Mouse (Mus musculus): ENCODE measurements around the gene Slfn1. TPM values are rescaled to one million over a fixed set of nuclear protein-coding genes. Genes with fewer than 3 reads are reported as not detected.

The Slfn1 gene
- polyA plus RNA-seq, 1 experiment from 2014 or later = 0.11 TPM

Other genes starting within 250 kb of the Slfn1 start
- 4.3 and 5.0 TPM in 2 replicates for gene Rffl, start 245.6 kb upstream of the Slfn1 start, polyA plus RNA-seq (2014; fragmentation: Nextera tagmentation; extraction: Ambion mirVana)
- gene Rad51d, start 226.2 kb upstream of the Slfn1 start, polyA plus RNA-seq (2014; fragmentation: Nextera tagmentation; extraction: Ambion mirVana) = 14.0 and 14.3 TPM in 2 replicates
- 0.37 and 0.77 TPM in 2 replicates for gene Fndc8, start 224.7 kb upstream of the Slfn1 start, polyA plus RNA-seq (2014; fragmentation: Nextera tagmentation; extraction: Ambion mirVana)
- gene Nle1, start 208.4 kb upstream of the Slfn1 start, polyA plus RNA-seq (2014; fragmentation: Nextera tagmentation; extraction: Ambion mirVana) = 20.7 and 28.0 TPM in 2 replicates
- 1.1 and 2.0 TPM in 2 replicates for gene Unc45b, start 206.3 kb upstream of the Slfn1 start, polyA plus RNA-seq (2014; fragmentation: Nextera tagmentation; extraction: Ambion mirVana)
- gene Slfn5, start 165.5 kb upstream of the Slfn1 start, polyA plus RNA-seq (2014; fragmentation: Nextera tagmentation; extraction: Ambion mirVana) = 1.4 and 1.6 TPM in 2 replicates
- gene Slfn9, start 125.0 kb upstream of the Slfn1 start, polyA plus RNA-seq (2014; fragmentation: Nextera tagmentation; extraction: Ambion mirVana) = 1.8 and 2.7 TPM in 2 replicates
- 0.21 and 0.27 TPM in 2 replicates for gene Slfn8, start 96.0 kb upstream of the Slfn1 start, polyA plus RNA-seq (2014; fragmentation: Nextera tagmentation; extraction: Ambion mirVana)
- 1.3 and 1.4 TPM in 2 replicates for gene Slfn2, start 51.7 kb upstream of the Slfn1 start, polyA plus RNA-seq (2014; fragmentation: Nextera tagmentation; extraction: Ambion mirVana)
- 0.14 TPM in 1 of 2 replicates, not detected in the other for gene Slfn4, start 58.3 kb downstream of the Slfn1 start, polyA plus RNA-seq (2014; fragmentation: Nextera tagmentation; extraction: Ambion mirVana)
- gene Slfn3, start 74.5 kb downstream of the Slfn1 start, polyA plus RNA-seq (2014; fragmentation: Nextera tagmentation; extraction: Ambion mirVana) = 0.22 TPM in 1 of 2 replicates, not detected in the other
- gene Slfn14, start 169.9 kb downstream of the Slfn1 start, polyA plus RNA-seq (2014; fragmentation: Nextera tagmentation; extraction: Ambion mirVana) = 0.05 TPM in 1 of 2 replicates, not detected in the other
- gene Ap2b1, start 182.2 kb downstream of the Slfn1 start, polyA plus RNA-seq (2014; fragmentation: Nextera tagmentation; extraction: Ambion mirVana) = 154 and 180 TPM in 2 replicates
- 14.9 and 15.1 TPM in 2 replicates for gene Pex12, start 185.7 kb downstream of the Slfn1 start, polyA plus RNA-seq (2014; fragmentation: Nextera tagmentation; extraction: Ambion mirVana)